Mouse (Mus musculus): ENCODE data around the gene Mobp. TPM values are rescaled to one million over a fixed set of nuclear protein-coding genes. Genes with fewer than 3 reads are reported as not detected.
A peak's percentile ranks its signal among the peaks of the same experiment; 100 is the strongest.

The Mobp gene
- polyA plus RNA-seq, 1 experiment = 425 TPM

DNA sequence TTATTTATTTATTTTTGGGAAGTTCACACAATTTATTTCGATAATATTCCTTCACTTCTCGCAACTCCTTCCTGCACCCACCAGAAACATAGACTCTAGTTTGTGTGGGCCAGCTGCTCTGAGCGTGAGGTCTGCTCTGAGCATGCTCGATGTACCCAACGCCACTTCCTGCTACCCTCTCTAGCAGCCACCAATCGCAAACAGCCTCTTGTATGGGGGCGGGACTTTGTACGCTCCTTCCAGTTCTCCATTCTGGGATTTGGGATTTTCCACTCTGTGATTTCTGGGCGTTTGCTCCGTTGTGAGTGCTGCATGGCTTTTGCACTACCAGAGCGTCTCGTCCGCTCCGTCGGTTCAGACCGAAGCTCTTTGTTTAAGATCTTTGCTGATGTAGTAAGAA is 14.4 kb downstream of the Mobp start:
- no peak overlapping the region for H3K4me3 ChIP-seq (ENCODE audit: insufficient read depth, low read depth, low read length)
- WGBS = 71% methylated on average over 16 of the region's 16 CpGs

DNA sequence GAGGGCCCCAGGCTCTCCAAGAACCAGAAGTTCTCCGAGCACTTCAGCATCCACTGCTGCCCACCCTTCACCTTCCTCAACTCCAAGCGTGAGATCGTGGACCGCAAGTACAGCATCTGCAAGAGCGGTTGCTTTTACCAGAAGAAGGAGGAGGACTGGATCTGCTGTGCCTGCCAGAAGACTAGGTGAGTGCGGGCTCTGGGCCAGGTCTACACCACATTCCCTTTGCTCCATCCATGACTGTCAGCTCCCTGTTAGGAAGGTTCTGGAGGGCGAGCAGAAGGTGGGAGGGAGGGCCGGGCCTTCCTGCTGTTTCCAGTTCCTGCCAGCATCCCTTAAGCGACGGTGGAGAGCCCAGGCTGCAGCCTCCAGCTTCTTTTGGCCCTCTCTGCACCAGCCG is 18.3 kb downstream of the Mobp start:
- H3K4me3 ChIP-seq (ENCODE audit: insufficient read depth, low read depth, low read length) = no peak overlapping the region
- WGBS = 65% methylated on average over 11 of the region's 11 CpGs
- H3K27ac ChIP-seq (ENCODE audit: insufficient read depth, low read depth, low read length) = no peak overlapping the region
- no peaks in the 10 kb centered on the region for H3K4me1 ChIP-seq (ENCODE audit: control insufficient read depth, insufficient read depth, low read length)
- TF ChIP-seq CTCF (IDR thresholded peaks at IDR 0.05; ENCODE audit: insufficient read depth, low read depth, low read length) (no peak), POLR2A (IDR thresholded peaks at IDR 0.05; ENCODE audit: insufficient read depth, low read depth, low read length) (no peak)

More for the DNA sequence above, 14.4 kb downstream of the Mobp start:
- no peak for TF ChIP-seq POLR2A (IDR thresholded peaks at IDR 0.05; ENCODE audit: insufficient read depth, low read depth, low read length)
- TF ChIP-seq CTCF (IDR thresholded peaks at IDR 0.05; ENCODE audit: insufficient read depth, low read depth, low read length) = no peak
- Histone ChIP-seq H3K4me1 (ENCODE audit: control insufficient read depth, insufficient read depth, low read length) (no peaks in the 10 kb centered on the region), H3K27ac (ENCODE audit: insufficient read depth, low read depth, low read length) (no peak overlapping the region)

DNA sequence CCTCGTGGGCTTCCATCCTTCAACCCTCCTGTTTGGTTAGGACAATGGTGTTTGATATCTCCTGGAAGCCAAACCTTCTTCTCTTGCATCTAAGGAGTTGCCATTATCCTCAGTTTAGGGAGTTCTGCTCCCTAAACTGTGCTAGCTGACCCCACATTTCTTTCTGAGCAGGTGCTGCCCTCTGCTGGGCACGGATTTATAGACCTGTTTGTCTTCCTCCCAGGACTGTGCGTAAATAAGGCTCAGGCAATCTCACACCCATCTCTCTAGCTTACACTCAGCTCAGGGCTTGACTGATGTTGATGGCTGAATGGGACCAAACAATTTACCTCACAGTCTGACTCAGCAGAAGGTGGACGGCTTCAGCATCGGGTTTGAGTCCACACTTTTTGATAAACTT is 21.8 kb downstream of the Mobp start:
- Histone ChIP-seq H3K4me1 (ENCODE audit: control insufficient read depth, insufficient read depth, low read length) (no peaks in the 10 kb centered on the region), H3K4me3 (ENCODE audit: insufficient read depth, low read depth, low read length) (no peak overlapping the region), H3K27ac (ENCODE audit: insufficient read depth, low read depth, low read length) (no peak overlapping the region)
- 40% methylated on average over 5 of the region's 5 CpGs for WGBS
- no peak for TF ChIP-seq CTCF (IDR thresholded peaks at IDR 0.05; ENCODE audit: insufficient read depth, low read depth, low read length)
- TF ChIP-seq POLR2A (IDR thresholded peaks at IDR 0.05; ENCODE audit: insufficient read depth, low read depth, low read length) = no peak

DNA sequence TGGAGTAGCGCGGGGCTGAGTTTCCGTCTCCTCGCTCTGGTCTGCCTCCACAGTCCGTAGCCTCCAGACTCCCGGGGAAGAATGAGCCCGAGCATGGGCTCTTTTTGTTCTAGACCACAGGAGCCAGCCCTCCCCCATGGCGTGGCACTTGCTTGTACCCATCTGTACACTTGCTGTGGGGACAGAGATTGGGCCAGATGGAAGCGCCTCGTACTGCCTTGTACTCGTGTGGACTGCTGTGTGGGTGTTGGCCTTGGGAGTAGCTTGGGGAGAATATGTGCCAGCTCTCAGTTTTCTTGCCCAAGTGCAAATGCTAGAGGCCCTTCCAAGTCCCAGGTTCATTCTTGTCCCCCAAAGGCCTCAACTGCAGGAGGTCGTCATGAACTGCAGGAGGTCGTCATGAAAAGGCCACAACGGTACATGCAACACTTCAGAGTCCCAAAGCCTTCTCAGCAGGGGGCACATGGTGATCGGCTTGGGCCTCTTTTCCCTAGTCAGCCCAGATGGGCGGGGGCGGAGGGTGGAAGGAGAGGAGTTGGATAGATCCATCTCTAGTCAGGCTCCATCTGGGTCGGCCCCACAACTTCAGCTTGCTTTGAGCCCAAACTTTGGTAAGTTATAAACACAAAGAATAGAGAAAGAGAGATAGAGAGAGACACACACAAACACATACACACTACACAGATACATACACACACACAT is 25.1 kb downstream of the Mobp start:
- Histone ChIP-seq H3K27ac (ENCODE audit: insufficient read depth, low read depth, low read length) (no peak overlapping the region), H3K4me3 (ENCODE audit: insufficient read depth, low read depth, low read length) (no peak overlapping the region), H3K4me1 (ENCODE audit: control insufficient read depth, insufficient read depth, low read length) (no peaks in the 10 kb centered on the region; the same call in 1 of the 2 replicates)
- WGBS = 76% methylated on average over 18 of the region's 18 CpGs
- TF ChIP-seq POLR2A (IDR thresholded peaks at IDR 0.05; ENCODE audit: insufficient read depth, low read depth, low read length) (no peak), CTCF (IDR thresholded peaks at IDR 0.05; ENCODE audit: insufficient read depth, low read depth, low read length) (no peak)

DNA sequence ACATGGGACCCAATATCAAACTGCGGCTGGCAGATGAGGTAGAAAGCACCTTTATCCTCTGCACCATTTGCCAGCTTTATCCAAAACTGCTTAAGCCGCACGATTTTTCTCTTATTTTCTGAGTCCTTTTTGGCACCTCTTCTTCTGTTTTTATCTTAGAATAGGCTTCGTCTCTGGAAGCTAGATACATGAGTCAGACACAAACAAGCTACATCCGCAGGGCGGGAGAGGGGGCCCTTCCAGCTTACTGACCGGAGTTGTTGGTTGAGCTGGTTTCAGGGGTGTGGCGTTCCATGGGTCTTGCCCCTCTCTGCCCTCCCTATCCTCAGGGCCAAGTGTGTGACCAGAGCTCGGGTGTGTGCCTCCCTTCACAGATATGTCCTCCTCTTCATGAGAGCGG is 29.3 kb downstream of the Mobp start:
- Histone ChIP-seq H3K27ac (ENCODE audit: insufficient read depth, low read depth, low read length) (no peak overlapping the region), H3K4me3 (ENCODE audit: insufficient read depth, low read depth, low read length) (no peak overlapping the region), H3K4me1 (ENCODE audit: control insufficient read depth, insufficient read depth, low read length) (no peaks in the 10 kb centered on the region; the same call in 1 of the 2 replicates)
- 79% methylated on average over 10 of the region's 10 CpGs for WGBS
- TF ChIP-seq POLR2A (IDR thresholded peaks at IDR 0.05; ENCODE audit: insufficient read depth, low read depth, low read length) (no peak), CTCF (IDR thresholded peaks at IDR 0.05; ENCODE audit: insufficient read depth, low read depth, low read length) (no peak)

DNA sequence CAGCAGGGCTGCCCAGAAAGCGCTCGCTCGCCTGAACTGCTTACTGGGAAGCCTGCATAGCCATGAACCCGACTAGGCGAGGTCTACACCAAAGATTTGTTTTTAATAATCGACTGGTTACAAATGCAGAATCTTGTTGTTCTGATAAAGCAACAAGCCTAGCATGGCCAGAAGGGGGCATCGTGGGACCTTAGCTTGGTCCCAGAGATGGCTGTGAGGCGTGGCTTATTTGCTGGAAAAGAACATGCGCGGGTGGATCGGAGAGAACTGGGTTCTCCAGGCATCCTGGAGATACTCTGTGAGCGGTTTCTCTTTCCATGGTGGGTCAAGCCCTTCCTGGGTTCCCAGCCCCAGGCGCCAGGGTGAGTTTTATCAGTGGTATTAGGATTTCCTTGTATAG is 35.0 kb downstream of the Mobp start:
- H3K27ac ChIP-seq (ENCODE audit: insufficient read depth, low read depth, low read length) = no peak overlapping the region
- no peak for TF ChIP-seq POLR2A (IDR thresholded peaks at IDR 0.05; ENCODE audit: insufficient read depth, low read depth, low read length)
- TF ChIP-seq CTCF (IDR thresholded peaks at IDR 0.05; ENCODE audit: insufficient read depth, low read depth, low read length) = peak; percentile 48
- H3K4me3 ChIP-seq (ENCODE audit: insufficient read depth, low read depth, low read length) = no peak overlapping the region
- 16% methylated on average over 13 of the region's 13 CpGs for WGBS
- H3K4me1 ChIP-seq (ENCODE audit: control insufficient read depth, insufficient read depth, low read length) = peaks cover 6% of the 10 kb centered on the region; the same call in 1 of the 2 replicates

DNA sequence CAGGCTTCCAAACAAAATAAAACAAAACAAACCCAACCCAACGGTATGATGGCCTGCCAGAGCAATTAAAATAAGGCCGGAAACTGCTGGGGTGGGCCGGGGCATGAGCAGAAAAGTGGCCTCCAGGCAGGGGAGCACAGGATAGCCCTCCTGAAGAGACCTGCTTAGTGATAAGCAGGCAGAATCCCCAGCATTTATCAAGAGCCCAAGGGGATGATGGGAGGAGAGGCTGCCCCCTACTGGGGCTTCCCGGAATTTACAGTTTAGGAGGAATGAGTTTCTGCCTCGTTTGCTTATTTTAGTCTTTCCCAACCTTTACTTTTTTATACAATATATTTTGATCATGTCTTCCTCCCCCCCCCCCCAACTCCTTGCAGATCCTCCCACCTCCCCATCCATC is 37.3 kb downstream of the Mobp start:
- Histone ChIP-seq H3K27ac (ENCODE audit: insufficient read depth, low read depth, low read length) (no peak overlapping the region), H3K4me3 (ENCODE audit: insufficient read depth, low read depth, low read length) (no peak overlapping the region), H3K4me1 (ENCODE audit: control insufficient read depth, insufficient read depth, low read length) (peaks cover 9% of the 10 kb centered on the region; the same call in 1 of the 2 replicates)
- TF ChIP-seq CTCF (IDR thresholded peaks at IDR 0.05; ENCODE audit: insufficient read depth, low read depth, low read length) (no peak), POLR2A (IDR thresholded peaks at IDR 0.05; ENCODE audit: insufficient read depth, low read depth, low read length) (no peak)
- 84% methylated on average over 5 of the region's 5 CpGs for WGBS

DNA sequence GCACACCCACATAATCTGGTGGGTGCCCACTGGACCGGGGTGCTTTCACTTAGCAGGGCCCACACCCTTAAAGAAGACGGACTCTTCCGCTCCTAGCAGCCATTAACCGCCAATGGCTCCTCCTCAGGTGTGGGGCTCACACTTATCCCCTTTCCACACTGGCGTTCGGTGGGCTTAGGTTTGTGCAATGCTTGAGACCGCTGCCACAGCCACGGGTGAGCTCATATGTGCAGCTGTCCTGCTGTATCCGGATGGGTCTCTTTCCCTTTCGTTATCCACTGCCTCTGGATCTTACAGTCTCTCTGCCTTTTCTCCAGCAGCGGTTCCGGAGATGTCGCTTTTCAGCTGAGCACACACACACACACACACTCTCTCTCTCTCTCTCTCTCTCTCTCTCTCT is 41.4 kb downstream of the Mobp start:
- no peak for TF ChIP-seq POLR2A (IDR thresholded peaks at IDR 0.05; ENCODE audit: insufficient read depth, low read depth, low read length)
- TF ChIP-seq CTCF (IDR thresholded peaks at IDR 0.05; ENCODE audit: insufficient read depth, low read depth, low read length) = no peak
- Histone ChIP-seq H3K4me3 (ENCODE audit: insufficient read depth, low read depth, low read length) (peak overlapping the region; percentile 49), H3K4me1 (ENCODE audit: control insufficient read depth, insufficient read depth, low read length) (peaks cover 3% of the 10 kb centered on the region; the same call in 1 of the 2 replicates), H3K27ac (ENCODE audit: insufficient read depth, low read depth, low read length) (no peak overlapping the region)
- WGBS = 14% methylated on average over 13 of the region's 13 CpGs

DNA sequence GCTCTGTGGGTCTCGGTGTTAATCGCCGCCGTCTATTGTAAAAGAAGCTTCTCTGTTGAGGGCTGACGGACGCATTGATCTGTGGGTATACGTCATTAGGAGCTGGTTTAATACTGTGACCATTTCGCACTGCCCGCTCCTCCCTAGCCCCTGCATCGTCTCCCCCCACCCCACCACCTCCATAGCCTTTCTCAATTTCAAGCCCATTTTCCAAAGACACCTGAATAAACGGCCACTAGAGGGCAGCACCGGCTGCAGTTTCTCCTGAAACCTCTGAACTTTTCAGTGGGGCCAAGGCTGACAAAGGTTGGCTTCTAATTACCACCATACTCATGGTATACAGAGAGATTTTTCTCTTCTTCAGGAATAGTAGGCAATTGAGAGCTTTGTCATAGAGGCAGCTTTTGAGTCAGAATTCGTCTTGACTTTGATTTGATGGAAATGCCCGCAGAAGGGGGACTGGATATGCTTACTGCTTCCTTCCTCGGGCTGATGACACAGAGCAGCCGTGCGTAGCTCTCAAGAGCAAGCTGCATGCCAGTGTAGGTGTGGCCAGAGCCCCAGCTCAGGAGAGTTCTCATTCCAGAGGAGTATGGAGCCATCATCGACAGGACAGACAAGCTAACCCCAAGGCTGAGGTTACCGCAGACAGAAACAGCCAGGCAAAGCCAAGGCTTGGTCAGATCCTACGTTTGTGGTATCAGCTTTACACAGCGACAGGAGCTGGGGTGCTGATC is 42.0 kb downstream of the Mobp start:
- 25% methylated on average over 21 of the region's 21 CpGs for WGBS
- Histone ChIP-seq H3K4me1 (ENCODE audit: control insufficient read depth, insufficient read depth, low read length) (peaks cover 3% of the 10 kb centered on the region; the same call in 1 of the 2 replicates), H3K27ac (ENCODE audit: insufficient read depth, low read depth, low read length) (no peak overlapping the region), H3K4me3 (ENCODE audit: insufficient read depth, low read depth, low read length) (peak overlapping the region; percentile 49)
- TF ChIP-seq CTCF (IDR thresholded peaks at IDR 0.05; ENCODE audit: insufficient read depth, low read depth, low read length) (peak; percentile 61), POLR2A (IDR thresholded peaks at IDR 0.05; ENCODE audit: insufficient read depth, low read depth, low read length) (no peak)
